ENCODE assay signal across 24 mouse cellular contexts in genomic region chr1:37212375-37212774, GRCm38 (mm10). TPM values are rescaled to one million over a fixed set of nuclear protein-coding genes. Genes with fewer than 3 reads are reported as not detected.
A peak's percentile ranks its signal among the peaks of the same experiment; 100 is the strongest.
DNase-seq lines count a peak whose midpoint lies in the region; TF ChIP-seq lines count a peak whose summit lies in the region.
"Had no signal": no experiment of that assay in that cellular context is flagged by ENCODE, and none has a peak within 500 bp of the region (broad histone marks: within the 10 kb centered on the region; RNA-seq: fewer than 3 reads in every experiment).

No protein-coding gene starts in this region.

- peak overlapping the region; percentile 34; the same call in 1 of the 2 replicates for H3K27ac ChIP-seq in ES-E14 (ENCODE audit: insufficient read depth, low read depth, low read length, poor library complexity, severe bottlenecking)
- H3K27ac ChIP-seq in thymus, adult 2 months (ENCODE audit: control insufficient read depth, insufficient read depth, low read length): no peak overlapping the region
- H3K27ac ChIP-seq: embryonic facial prominence, embryonic 10.5 days; embryonic facial prominence, embryonic 12.5 days; forebrain, embryonic 13.5 days; forebrain, embryonic 15.5 days had no signal

- no peak for TF ChIP-seq CTCF in thymus, adult 2 months (IDR thresholded peaks at IDR 0.05; ENCODE audit: borderline replicate concordance, control insufficient read depth, extremely low read depth, insufficient read depth, low read length, poor library complexity)

- H3K4me1 ChIP-seq in ES-E14 (ENCODE audit: control insufficient read depth in 2 of 2, insufficient read depth in 2 of 2, low read length in 2 of 2, poor library complexity in 1 of 2): peaks cover 0 to 9% of the 10 kb centered on the region in 2 experiments; a peak in 2 of 4 replicates
- H3K4me1 ChIP-seq in thymus, adult 2 months (replicated peaks; ENCODE audit: control insufficient read depth, insufficient read depth, low read length): no peaks in the 10 kb centered on the region
- H3K4me1 ChIP-seq: embryonic facial prominence, embryonic 10.5 days; embryonic facial prominence, embryonic 12.5 days; forebrain, embryonic 13.5 days; forebrain, embryonic 15.5 days had no signal

- peaks cover 9% of the 10 kb centered on the region; the same call in 1 of the 2 replicates for H3K9me3 ChIP-seq in ES-E14 (ENCODE audit: control insufficient read depth, insufficient read depth, low read depth, low read length)
- H3K9me3 ChIP-seq: embryonic facial prominence, embryonic 10.5 days; embryonic facial prominence, embryonic 12.5 days; forebrain, embryonic 13.5 days; forebrain, embryonic 15.5 days had no signal

- no peaks in the 10 kb centered on the region for H3K27me3 ChIP-seq in thymus, adult 2 months (ENCODE audit: control insufficient read depth, insufficient read depth, low read length)
- H3K27me3 ChIP-seq: embryonic facial prominence, embryonic 12.5 days had no signal

- whole genome bisulfite sequencing in thymus, adult 2 months: 93% methylated on average over 9 of the region's 9 CpGs

- H3K9ac ChIP-seq in ES-E14 (ENCODE audit: insufficient read depth, low read depth, low read length, poor library complexity, severe bottlenecking): no peak overlapping the region
- H3K9ac ChIP-seq: embryonic facial prominence, embryonic 12.5 days; forebrain, embryonic 13.5 days; forebrain, embryonic 15.5 days; forebrain, postnatal 0 days had no signal

- H3K4me3 ChIP-seq in ES-E14 (ENCODE audit: insufficient read depth in 1 of 2, low read depth in 1 of 2, low read length in 2 of 2, poor library complexity in 1 of 2, severe bottlenecking in 1 of 2): no peak overlapping the region
- H3K4me3 ChIP-seq in thymus, adult 2 months (ENCODE audit: control insufficient read depth, insufficient read depth, low read length): no peak overlapping the region
- H3K4me3 ChIP-seq: embryonic facial prominence, embryonic 10.5 days; embryonic facial prominence, embryonic 12.5 days; forebrain, embryonic 13.5 days; forebrain, embryonic 15.5 days had no signal

- no peak for TF ChIP-seq POLR2A in thymus, adult 2 months (IDR thresholded peaks at IDR 0.05; ENCODE audit: control insufficient read depth, extremely low read depth, insufficient read depth, low read length, poor library complexity)

- no peaks in the 10 kb centered on the region for H3K36me3 ChIP-seq in ES-E14 (ENCODE audit: control insufficient read depth, insufficient read depth, low read length, poor library complexity, severe bottlenecking)
- H3K36me3 ChIP-seq in thymus, adult 2 months (ENCODE audit: control insufficient read depth, insufficient read depth, low read length): no peaks in the 10 kb centered on the region
- H3K36me3 ChIP-seq: embryonic facial prominence, embryonic 10.5 days; embryonic facial prominence, embryonic 12.5 days; forebrain, embryonic 15.5 days had no signal

- peak; percentile 11 for DNase-seq in testis, postnatal 14 days (ENCODE audit: low spot score)
- DNase-seq in testis, postnatal 10 days (ENCODE audit: low spot score): no peak
- DNase-seq in ES-E14 (ENCODE audit: low read depth, low spot score) (peak; percentile 40), ZHBTc4 (ENCODE audit: low read depth, low spot score) (peak; percentile 88)
- no peak for DNase-seq in kidney, adult 9 months
- DNase-seq in thymus, adult 2 months: no peak
- DNase-seq: adrenal gland, adult 8-10 months; adrenal gland, postnatal 14 days; adrenal gland, postnatal 36 days; B cell, adult 2 months; cerebellum, adult 11-12 months; cerebellum, adult 2 months; cerebellum, adult 9-10 months; cerebellum, postnatal 10 days; cerebellum, postnatal 25 days; forebrain, postnatal 0 days had no signal

- in situ Hi-C loops in ES-E14 (cut with MboI; ENCODE audit: low sequenced_read_pairs in 2 of 2, unreplicated experiment in 2 of 2): no loop called here

TF ChIP-seq in ES-E14, 5 proteins besides CTCF, POLR2A, EP300 and RAD21:
- TF ChIP-seq ZNF384 (IDR thresholded peaks at IDR 0.05; ENCODE audit: low read depth, low read length): no peak
- TF ChIP-seq HCFC1 (IDR thresholded peaks at IDR 0.05; ENCODE audit: borderline replicate concordance, insufficient read depth, low read length): no peak
- TF ChIP-seq ZC3H11A (IDR thresholded peaks at IDR 0.05; ENCODE audit: borderline replicate concordance, low read depth, low read length): no peak
- TF ChIP-seq CHD2 (IDR thresholded peaks at IDR 0.05; ENCODE audit: low read depth, low read length): no peak
- no peak for TF ChIP-seq MAFK (IDR thresholded peaks at IDR 0.05; ENCODE audit: insufficient read depth, low read depth, low read length)

RNA-seq across cellular contexts. Expression of gene Cnga3, which starts 1.9 kb away (rescaled TPM):
- total RNA-seq in ES-E14 (2012; rRNA removed): 4.5 and 10.9 TPM in 2 replicates
- 0.09 and 0.23 TPM in 2 replicates for polyA plus RNA-seq in thymus, adult 2 months (2012; rRNA removed)
- polyA plus RNA-seq: activated CD4-positive, CD25-positive, alpha-beta regulatory T cell, adult 4 months; cortical plate, adult 2 months; embryonic facial prominence, embryonic 10.5 days; embryonic facial prominence, embryonic 12.5 days; forebrain, embryonic 11.5 days; Patski had no signal

Comparison
In these comparisons a context has a peak if more than half of its experiments do, and no peak if none do; other contexts are left out.
1. DNase-seq: peak in testis, postnatal 14 days (single experiment), ES-E14 (single experiment) and ZHBTc4 (single experiment); none in testis, postnatal 10 days (single experiment), kidney, adult 9 months (single experiment) and thymus, adult 2 months (single experiment).